Mouse (Mus musculus): ENCODE results near the gene Cd36.
"Not testable (repeated sequence)": the region's sequence is repeated elsewhere in the genome, so short reads cannot be mapped to it uniquely, and the experiment has no call there.

Cd36 gene

GRCm38 (mm10) chr5:17888598-17888997 lies at the start of gene Cd36:
TSS of gene Cd36 (minus strand) at chr5:17888801.
- DNase-seq (ENCODE audit: low spot score in 2 of 2): no peak

- no peak for DNase-seq (ENCODE audit: low spot score in 2 of 2)
Observed at GRCm38 (mm10) chr5:17934501-17934900, 45.9 kb upstream of the Cd36 start.

GRCm38 (mm10) chr5:17931588-17931987 lies 43.0 kb upstream of the Cd36 start:
- not testable (repeated sequence) for DNase-seq (ENCODE audit: low spot score in 2 of 2)

GRCm38 (mm10) chr5:17929006-17929567 lies 40.5 kb upstream of the Cd36 start:
- DNase-seq (ENCODE audit: low spot score in 2 of 2): no peak

DNA sequence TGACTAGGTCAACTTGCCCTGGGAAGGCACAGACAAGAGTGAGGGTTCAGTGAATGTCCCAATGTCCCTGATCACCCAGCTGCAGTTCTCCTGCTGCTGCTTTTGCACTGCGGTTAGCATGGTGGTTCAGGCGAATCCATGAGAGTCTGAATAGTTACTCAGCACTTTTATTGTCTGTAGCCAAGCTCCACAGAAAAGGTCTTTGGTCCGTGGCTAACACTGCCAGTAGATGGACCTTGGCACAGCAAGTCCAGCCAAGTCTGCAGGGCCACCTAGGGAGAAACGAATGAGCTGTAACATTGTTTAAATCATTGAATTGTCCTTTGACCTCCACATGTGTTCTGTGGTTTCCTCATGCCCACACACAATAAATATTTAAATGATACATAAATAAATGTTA lies 39.9 kb upstream of the Cd36 start:
- DNase-seq (ENCODE audit: low spot score in 2 of 2): no peak

- no peak for DNase-seq (ENCODE audit: low spot score in 2 of 2)
Observed at GRCm38 (mm10) chr5:17924085-17924518, 35.5 kb upstream of the Cd36 start.

- DNase-seq (ENCODE audit: low spot score in 2 of 2): no peak
Observed at GRCm38 (mm10) chr5:17923648-17924047, 35.0 kb upstream of the Cd36 start.

DNA sequence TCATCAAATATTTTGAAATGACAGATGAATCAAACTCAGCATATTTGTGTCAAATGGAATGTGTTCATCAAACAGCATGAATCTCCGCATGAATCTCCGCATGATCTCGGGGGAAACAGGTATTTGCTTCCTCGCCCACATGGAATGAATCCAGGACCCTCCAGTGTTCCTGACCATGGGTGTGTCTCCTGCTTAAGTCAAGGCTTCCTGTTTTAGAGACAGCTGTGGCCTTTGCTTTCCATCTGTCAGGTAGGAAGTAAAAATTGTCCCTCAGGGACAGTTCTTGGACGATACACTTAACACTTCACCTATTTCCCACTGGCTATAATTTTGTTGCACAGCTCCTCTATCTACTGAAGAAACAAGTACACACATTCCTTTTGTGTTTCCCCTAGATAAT lies 30.4 kb upstream of the Cd36 start:
- no peak for DNase-seq (ENCODE audit: low spot score in 2 of 2)

DNA sequence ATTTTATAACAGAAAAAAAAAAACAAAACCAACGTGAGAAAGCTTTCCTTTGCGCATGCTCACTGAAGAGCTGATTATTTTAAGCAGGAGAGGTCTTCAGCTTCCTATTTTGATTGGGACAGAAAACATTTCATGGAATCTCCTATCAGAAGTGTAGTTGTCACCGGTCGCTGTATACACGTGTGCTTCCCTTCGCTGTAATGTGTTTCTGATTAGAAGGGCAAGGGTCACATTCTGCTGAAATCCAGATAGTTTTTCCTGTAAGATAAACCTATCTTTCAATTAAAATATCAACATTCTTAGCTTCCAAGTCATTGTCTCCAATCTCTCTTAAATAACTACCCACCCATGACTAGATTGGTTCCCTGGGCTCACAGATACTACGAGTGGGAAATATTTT lies 16.2 kb upstream of the Cd36 start:
- DNase-seq (ENCODE audit: low spot score in 2 of 2): no peak

DNA sequence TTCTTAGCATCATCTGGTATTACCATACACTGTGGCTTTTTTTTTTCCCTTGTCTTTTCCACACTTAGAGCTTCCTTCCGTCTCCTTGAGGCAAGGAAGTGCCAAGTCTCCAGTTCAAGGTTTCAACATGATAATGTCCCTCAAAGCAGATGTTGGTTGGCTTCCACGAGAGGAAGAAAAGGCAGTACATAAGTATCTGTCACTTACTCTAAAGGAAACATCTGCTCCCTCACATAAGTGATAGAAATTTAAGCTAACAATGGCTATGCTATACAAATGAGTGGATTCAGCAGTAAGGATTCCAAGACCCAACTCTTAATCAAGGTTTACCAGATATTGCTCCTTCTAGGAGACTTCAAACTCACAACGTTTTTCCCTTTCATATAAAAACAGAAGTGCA lies 10.3 kb upstream of the Cd36 start:
- no peak for DNase-seq (ENCODE audit: low spot score in 2 of 2)

- not testable (repeated sequence) for DNase-seq (ENCODE audit: low spot score in 2 of 2)
Observed at GRCm38 (mm10) chr5:17897641-17898040, 9.0 kb upstream of the Cd36 start.

GRCm38 (mm10) chr5:17893577-17894172 lies 5.1 kb upstream of the Cd36 start:
- no peak for DNase-seq (ENCODE audit: low spot score in 2 of 2)

DNA sequence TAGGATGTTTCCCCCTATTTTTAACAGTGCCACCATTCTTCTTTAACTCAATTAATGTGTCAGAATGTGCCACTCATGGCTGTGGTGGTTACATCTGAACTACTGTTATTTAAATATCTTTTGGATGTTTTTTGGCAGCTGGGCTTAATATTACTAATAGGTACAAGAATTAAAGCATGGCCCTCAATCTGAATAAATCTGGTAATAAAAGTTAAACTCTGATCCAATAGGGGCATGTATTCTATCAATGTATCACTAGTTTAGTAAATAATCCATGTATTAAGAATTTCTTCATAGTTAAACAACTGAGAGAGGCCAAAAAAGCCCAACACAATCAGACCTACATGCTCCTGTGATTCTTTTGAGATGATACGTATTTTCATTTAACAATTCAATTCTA lies 690 bp upstream of the Cd36 start:
- no peak for DNase-seq (ENCODE audit: low spot score in 2 of 2)

GRCm38 (mm10) chr5:17886377-17886776 lies 2.2 kb downstream of the Cd36 start:
- DNase-seq (ENCODE audit: low spot score in 2 of 2): no peak

- no peak for DNase-seq (ENCODE audit: low spot score in 2 of 2)
Observed at GRCm38 (mm10) chr5:17883357-17883875, 5.2 kb downstream of the Cd36 start.

DNA sequence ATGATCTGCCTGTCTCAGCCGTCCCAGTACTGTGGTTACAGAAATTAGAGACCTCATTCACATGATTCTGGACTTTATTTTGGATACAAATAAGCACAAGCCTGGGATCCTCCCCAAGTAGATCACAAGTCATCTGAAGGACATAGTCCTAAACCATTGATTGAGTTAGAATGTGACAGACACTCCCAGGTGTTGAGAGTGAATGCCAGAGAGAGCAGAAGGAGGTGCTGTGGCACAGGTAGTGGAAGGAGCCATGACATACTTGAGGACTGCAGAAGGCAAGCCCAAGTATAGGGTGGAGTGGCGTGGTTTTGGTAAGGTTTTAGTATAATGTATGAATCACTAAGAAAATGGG lies 7.1 kb downstream of the Cd36 start:
- no peak for DNase-seq (ENCODE audit: low spot score in 2 of 2)

- no peak for DNase-seq (ENCODE audit: low spot score in 2 of 2)
Observed at GRCm38 (mm10) chr5:17880799-17881541, 7.6 kb downstream of the Cd36 start.

GRCm38 (mm10) chr5:17879924-17880323 lies 8.7 kb downstream of the Cd36 start:
- no peak for DNase-seq (ENCODE audit: low spot score in 2 of 2)

- no peak for DNase-seq (ENCODE audit: low spot score in 2 of 2)
Observed at GRCm38 (mm10) chr5:17877044-17877443, 11.6 kb downstream of the Cd36 start.

- no peak for DNase-seq (ENCODE audit: low spot score in 2 of 2)
Observed at GRCm38 (mm10) chr5:17876637-17877036, 12.0 kb downstream of the Cd36 start.

- no peak for DNase-seq (ENCODE audit: low spot score in 2 of 2)
Observed at GRCm38 (mm10) chr5:17874335-17874734, 14.3 kb downstream of the Cd36 start.

- DNase-seq (ENCODE audit: low spot score in 2 of 2): no peak
Observed at GRCm38 (mm10) chr5:17865432-17865831, 23.2 kb downstream of the Cd36 start.

- no peak for DNase-seq (ENCODE audit: low spot score in 2 of 2)
Observed at GRCm38 (mm10) chr5:17863085-17863484, 25.5 kb downstream of the Cd36 start.
